Mouse (Mus musculus) forebrain, embryonic 16.5 days (tissue): ENCODE results near the gene P2ry10b. TPM values are rescaled to one million over a fixed set of nuclear protein-coding genes. Genes with fewer than 3 reads are reported as not detected.

ENCODE experiments used
- ATAC-seq: fragments of 200-750 bp; cut with Nextera tagmentation; 2 replicates; pipeline ENCODE4 v1.8.0; 2017; ENCODE audit warnings: mild to moderate bottlenecking, moderate library complexity
- H3K27ac ChIP-seq: fragments of 300-500 bp; sonication (generic); 2 replicates; pipeline ENCODE4 v1.5.1; 2014; ENCODE audit warnings: low read length, control low read depth
- H3K27me3 ChIP-seq: fragments of 300-500 bp; sonication (generic); replicated peaks from 2 replicates; pipeline ENCODE4 v1.6.1; 2014; ENCODE audit warnings: low read length; ENCODE audit not compliant: control insufficient read depth, insufficient read depth
- H3K36me3 ChIP-seq: fragments of 300-500 bp; sonication (generic); 2 replicates; pipeline ENCODE4 v1.6.1; 2014; ENCODE audit not compliant: control insufficient read depth, insufficient read depth
- H3K4me1 ChIP-seq: fragments of 300-500 bp; sonication (generic); replicated peaks from 2 replicates; pipeline ENCODE4 v1.6.1; 2014; ENCODE audit warnings: low read length; ENCODE audit not compliant: control insufficient read depth, insufficient read depth
- H3K4me2 ChIP-seq: fragments of 300-500 bp; sonication (generic); 2 replicates; pipeline ENCODE4 v1.6.1; 2014; ENCODE audit warnings: mild to moderate bottlenecking, low read length, control low read depth
- H3K4me3 ChIP-seq: fragments of 300-500 bp; sonication (generic); replicated peaks from 2 replicates; pipeline ENCODE4 v1.5.1; 2014; ENCODE audit warnings: mild to moderate bottlenecking, low read length, control low read depth
- H3K9ac ChIP-seq: fragments of 300-500 bp; sonication (generic); replicated peaks from 2 replicates; pipeline ENCODE4 v1.6.1; 2014; ENCODE audit warnings: low read depth, low read length, control low read depth
- H3K9me3 ChIP-seq: fragments of 300-500 bp; sonication (generic); 2 replicates; pipeline ENCODE4 v1.6.1; 2016; ENCODE audit warnings: low read length; ENCODE audit not compliant: control insufficient read depth
- WGBS: fragments of 180-500 bp; shearing (Covaris S2); extraction: QIAGEN DNeasy Blood & Tissue Kit; methylation state at CpG from one replicate; pipeline ENCODE4 v1.1.7; 2014; 5-methylcytosine and 5-hydroxymethylcytosine counted together
- polyA plus RNA-seq: library from polyadenylated mRNA; unstranded; fragments of >200 nt; fragmentation: Nextera tagmentation; extraction: Ambion mirVana; gene quantifications from 2 replicates; pipeline ENCODE4 v1.2.1, GENCODE M21; 2015

The P2ry10b gene
- polyA plus RNA-seq, 1 experiment from 2014 or later: 0.38 TPM

GRCm38 (mm10) chrX:107160496-107160895 is 11.8 kb downstream of the P2ry10b start:
- ATAC-seq: no peak
- Histone ChIP-seq H3K27ac (no peak overlapping the region), H3K9ac (no peak overlapping the region), H3K27me3 (no peaks in the 10 kb centered on the region), H3K9me3 (no peaks in the 10 kb centered on the region), H3K4me1 (no peaks in the 10 kb centered on the region), H3K4me2 (no peak overlapping the region), H3K36me3 (no peaks in the 10 kb centered on the region), H3K4me3 (no peak overlapping the region)

GRCm38 (mm10) chrX:107168281-107168680 is 19.6 kb downstream of the P2ry10b start:
- H3K9ac ChIP-seq: no peak overlapping the region
- no peaks in the 10 kb centered on the region for H3K9me3 ChIP-seq
- no peak overlapping the region for H3K27ac ChIP-seq
- H3K27me3 ChIP-seq: no peaks in the 10 kb centered on the region
- WGBS: 17% methylated on average over 1 of the region's 1 CpGs
- no peak for ATAC-seq
- no peaks in the 10 kb centered on the region for H3K36me3 ChIP-seq
- no peak overlapping the region for H3K4me2 ChIP-seq
- H3K4me1 ChIP-seq: no peaks in the 10 kb centered on the region
- no peak overlapping the region for H3K4me3 ChIP-seq

- ATAC-seq: no peak
- no peak overlapping the region for H3K27ac ChIP-seq
- H3K27me3 ChIP-seq: no peaks in the 10 kb centered on the region
- no peak overlapping the region for H3K4me2 ChIP-seq
- no peak overlapping the region for H3K4me3 ChIP-seq
- no peak overlapping the region for H3K9ac ChIP-seq
- H3K36me3 ChIP-seq: no peaks in the 10 kb centered on the region
- no peaks in the 10 kb centered on the region for H3K9me3 ChIP-seq
- no peaks in the 10 kb centered on the region for H3K4me1 ChIP-seq
Measured at GRCm38 (mm10) chrX:107169128-107169527, 20.4 kb downstream of the P2ry10b start.

- Histone ChIP-seq H3K4me2 (no peak overlapping the region), H3K27ac (no peak overlapping the region), H3K9ac (no peak overlapping the region), H3K4me3 (no peak overlapping the region), H3K36me3 (no peaks in the 10 kb centered on the region), H3K9me3 (no peaks in the 10 kb centered on the region), H3K27me3 (no peaks in the 10 kb centered on the region), H3K4me1 (no peaks in the 10 kb centered on the region)
- 95% methylated on average over 1 of the region's 1 CpGs for WGBS
- ATAC-seq: no peak
Measured at GRCm38 (mm10) chrX:107178742-107179141, 30.0 kb downstream of the P2ry10b start.

GRCm38 (mm10) chrX:107217577-107218090 is 68.9 kb downstream of the P2ry10b start:
- H3K27ac ChIP-seq: no peak overlapping the region
- no peaks in the 10 kb centered on the region for H3K27me3 ChIP-seq
- H3K36me3 ChIP-seq: no peaks in the 10 kb centered on the region
- no peaks in the 10 kb centered on the region for H3K9me3 ChIP-seq
- ATAC-seq: no peak
- H3K9ac ChIP-seq: no peak overlapping the region
- WGBS: 90% methylated on average over 2 of the region's 2 CpGs
- H3K4me3 ChIP-seq: no peak overlapping the region
- no peaks in the 10 kb centered on the region for H3K4me1 ChIP-seq
- H3K4me2 ChIP-seq: no peak overlapping the region

Other genes starting within 250 kb of the P2ry10b start
- gene Lpar4, start 228.3 kb upstream of the P2ry10b start, polyA plus RNA-seq: 4.5 and 6.3 TPM in 2 replicates
- gene P2ry10, start 60.4 kb upstream of the P2ry10b start, polyA plus RNA-seq: not detected in 2 replicates
- gene Gpr174, start 107.0 kb downstream of the P2ry10b start, polyA plus RNA-seq: 0.09 and 0.24 TPM in 2 replicates